Mouse (Mus musculus): ENCODE measurements at regions not wholly inside any gene's neighbourhood (a gene's known extent, or its start where the extent isn't known, plus 50 kb on each side); places are given as distances from the start of the nearest gene placed in this dataset.
A peak's percentile ranks its signal among the peaks of the same experiment; 100 is the strongest.

DNA sequence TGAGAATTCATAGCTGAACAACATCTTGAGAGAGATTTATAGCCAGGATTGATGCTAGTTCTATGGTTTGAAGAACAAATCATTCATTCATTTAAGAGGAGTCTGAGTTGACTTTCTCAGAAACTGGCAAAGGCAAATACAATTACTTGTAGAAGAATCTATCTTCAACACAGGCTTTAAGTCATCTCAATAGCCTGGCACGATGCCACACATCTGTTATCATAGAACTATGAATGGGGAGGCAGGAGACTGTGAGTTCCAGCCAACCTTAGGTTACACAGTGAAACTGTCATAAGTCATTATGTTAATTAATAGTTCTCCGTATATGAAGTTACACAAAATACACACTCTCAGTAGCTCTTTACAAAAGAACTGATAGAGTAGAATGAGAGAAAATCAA lies 231.9 kb upstream of the Impg1 start:
- DNase-seq (ENCODE audit: extremely low read depth, insufficient read length, low spot score) = no peak

- DNase-seq (ENCODE audit: extremely low read depth, insufficient read length, low spot score) = peak; percentile 73
These were observed 223.3 kb upstream of the Impg1 start for GRCm38 (mm10) chr9:80688481-80689086.

GRCm38 (mm10) chr9:80683030-80683692 lies 217.9 kb upstream of the Impg1 start:
- no peak for DNase-seq (ENCODE audit: extremely low read depth, insufficient read length, low spot score)

- no peak for DNase-seq (ENCODE audit: extremely low read depth, insufficient read length, low spot score)
These were observed 216.4 kb upstream of the Impg1 start for GRCm38 (mm10) chr9:80681709-80682108.

DNA sequence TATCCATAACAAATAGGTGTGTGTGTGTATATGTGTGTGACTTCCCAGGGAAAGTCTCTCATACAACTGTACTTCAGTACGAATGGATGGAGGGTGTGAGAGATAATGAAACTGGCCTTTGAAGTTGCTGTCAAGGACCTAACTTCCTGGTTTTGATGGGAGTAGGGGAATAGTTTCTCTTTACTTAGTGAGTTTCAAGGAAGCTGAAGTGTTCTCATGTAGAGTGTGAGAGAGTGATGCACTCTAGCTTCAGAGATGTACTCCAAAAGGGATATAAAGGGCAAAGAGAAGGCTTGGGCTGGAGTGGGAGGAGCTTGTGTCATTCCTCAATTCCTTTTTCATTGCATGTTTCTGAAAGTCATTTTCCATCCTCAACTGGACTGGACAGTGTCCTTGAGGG lies 206.2 kb upstream of the Impg1 start:
- DNase-seq (ENCODE audit: extremely low read depth, insufficient read length, low spot score) = no peak

GRCm38 (mm10) chr9:80668575-80669248 lies 203.4 kb upstream of the Impg1 start:
- no peak for DNase-seq (ENCODE audit: extremely low read depth, insufficient read length, low spot score)

DNA sequence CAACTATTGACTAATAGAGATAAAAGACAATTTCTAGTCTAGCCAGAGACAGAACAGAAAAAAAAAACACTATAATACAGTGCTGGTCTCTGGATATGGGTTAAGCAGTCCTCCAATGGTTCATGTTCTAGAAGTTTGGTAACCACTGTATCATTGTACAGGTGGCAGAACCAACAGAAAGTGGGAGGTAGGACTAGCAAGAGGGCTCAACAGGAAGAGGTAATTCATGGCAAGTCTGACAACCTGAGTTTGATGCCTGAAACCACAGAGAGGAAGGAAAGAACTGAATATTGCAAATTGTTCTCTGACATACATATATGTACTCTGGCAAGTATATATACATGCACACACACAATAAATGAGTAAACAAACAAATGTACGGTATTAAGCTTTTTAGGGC lies 193.5 kb upstream of the Impg1 start:
- DNase-seq (ENCODE audit: extremely low read depth, insufficient read length, low spot score) = no peak

DNA sequence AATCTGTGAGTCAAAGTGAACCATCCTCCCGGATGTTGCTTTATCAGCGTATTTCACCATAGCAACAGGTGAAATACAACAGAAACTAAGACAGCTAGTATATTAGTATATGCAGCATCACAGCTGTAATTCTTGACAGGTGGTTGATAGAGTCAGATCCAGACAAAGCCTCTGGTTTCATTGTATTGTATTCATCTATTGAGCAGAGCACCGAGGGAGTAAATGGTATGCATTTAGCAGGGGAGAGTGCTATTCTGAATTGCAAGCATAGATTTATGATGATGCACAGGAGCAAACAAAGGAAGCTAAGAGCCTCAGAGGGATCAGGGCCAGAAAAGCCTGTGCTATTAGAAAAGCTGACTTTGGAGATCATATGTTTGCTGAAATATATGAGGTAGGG lies 149.8 kb upstream of the Impg1 start:
- DNase-seq (ENCODE audit: extremely low read depth, insufficient read length, low spot score) = no peak

DNA sequence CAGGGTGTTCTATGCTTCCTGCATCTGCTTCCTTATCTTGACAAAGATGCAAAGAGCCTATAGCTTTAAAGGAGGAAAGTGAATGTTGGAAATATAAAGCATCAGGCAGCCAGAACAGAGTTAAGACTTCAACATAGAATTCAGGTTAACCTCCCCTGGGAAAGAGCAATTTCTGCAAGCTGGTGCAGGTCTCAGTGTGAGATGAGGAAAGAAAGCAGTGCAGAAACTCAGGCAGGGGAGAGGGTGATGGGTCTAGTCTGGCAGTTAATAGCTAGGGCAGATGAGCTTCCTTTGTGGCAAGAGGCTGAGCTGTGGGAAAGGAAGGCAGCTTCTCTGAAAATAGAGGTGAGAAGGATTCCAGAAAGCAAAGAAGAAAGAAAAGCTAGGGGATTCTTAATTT lies 134.7 kb upstream of the Impg1 start:
- DNase-seq (ENCODE audit: extremely low read depth, insufficient read length, low spot score) = no peak

GRCm38 (mm10) chr9:80565388-80566024 lies 100.2 kb upstream of the Impg1 start:
- no peak for DNase-seq (ENCODE audit: extremely low read depth, insufficient read length, low spot score)

GRCm38 (mm10) chr9:80563655-80564054 lies 98.4 kb upstream of the Impg1 start:
- no peak for DNase-seq (ENCODE audit: extremely low read depth, insufficient read length, low spot score)

DNA sequence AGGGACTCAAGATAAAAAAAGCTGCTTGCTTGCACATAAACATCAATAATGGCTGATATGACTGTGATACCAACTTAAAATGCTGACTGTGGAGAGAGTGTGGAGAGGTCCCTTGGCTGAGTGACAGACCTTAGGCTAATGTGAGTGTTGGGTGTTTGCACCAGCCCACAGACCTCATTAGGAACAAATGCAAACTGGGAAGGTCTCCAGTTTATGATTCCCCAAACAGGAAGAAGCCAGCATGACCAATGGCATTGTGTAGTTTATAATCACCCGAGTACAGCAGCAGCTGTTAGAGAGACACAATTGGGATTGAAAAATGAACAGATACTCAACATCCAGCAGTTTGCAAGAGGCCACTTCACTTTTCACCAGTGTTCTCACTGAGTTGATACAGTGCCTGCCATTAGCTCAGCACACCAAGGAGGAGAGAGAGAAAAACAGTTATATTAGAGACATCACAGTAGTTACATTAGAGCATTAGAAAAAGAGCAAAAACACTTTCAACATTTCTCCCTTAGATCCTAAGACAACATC lies 90.3 kb upstream of the Impg1 start:
- DNase-seq (ENCODE audit: extremely low read depth, insufficient read length, low spot score) = no peak

Measured in 3134 (cell line).